Mouse (Mus musculus) lung, adult 2 months (tissue): Measurements from ENCODE around the gene Gdpd5.

Experiments used
- CTCF ChIP-seq: fragments of 200-500 bp; IDR thresholded peaks from 2 replicates; pipeline ENCODE4 v1.5.1; 2011; ENCODE audit warnings: mild to moderate bottlenecking, low read length, control low read depth; ENCODE audit not compliant: insufficient read depth
- POLR2A ChIP-seq: fragments of 200-500 bp; IDR thresholded peaks from 2 replicates; pipeline ENCODE4 v1.6.1; 2011; ENCODE audit warnings: low read depth, mild to moderate bottlenecking, control low read depth, low read length, borderline replicate concordance; ENCODE audit errors: extremely low read depth

GRCm38 (mm10) chr7:99348883-99349282 lies 32.3 kb upstream of the Gdpd5 start:
- no peak for TF ChIP-seq CTCF
- no peak for TF ChIP-seq POLR2A
